Mouse (Mus musculus) heart, embryonic 14.5 days (tissue): ENCODE results near the gene Zbtb5. TPM values are rescaled to one million over a fixed set of nuclear protein-coding genes. Genes with fewer than 3 reads are reported as not detected.

Experiments used
- ATAC-seq: fragments of 200-750 bp; cut with Nextera tagmentation; 2 replicates; pipeline ENCODE4 v1.8.0; 2017; ENCODE audit warnings: low read depth, moderate TSS enrichment; ENCODE audit not compliant: insufficient number of reproducible peaks, insufficient read depth, low FRiP score
- H3K27ac ChIP-seq, 2 experiments: fragments of 200-500 bp in 1 of 2; fragments of 300-500 bp in 1 of 2; sonication (generic) in 1 of 2; replicated peaks in 1 of 2; 2 replicates each; pipeline ENCODE4 v1.5.1; 2012 to 2014; ENCODE audit warnings: low read depth in 2 of 2, low read length in 2 of 2, control low read depth in 1 of 2, mild to moderate bottlenecking in 1 of 2, mixed read lengths in 1 of 2; ENCODE audit not compliant: control insufficient read depth in 1 of 2, insufficient read depth in 1 of 2
- H3K27me3 ChIP-seq: fragments of 300-500 bp; sonication (generic); 2 replicates; pipeline ENCODE4 v1.6.1; 2014; ENCODE audit warnings: mild to moderate bottlenecking, low read length, control low read depth; ENCODE audit not compliant: control insufficient read depth, insufficient read depth
- H3K36me3 ChIP-seq: fragments of 300-500 bp; sonication (generic); 2 replicates; pipeline ENCODE4 v1.6.1; 2014; ENCODE audit warnings: mild to moderate bottlenecking, control low read depth, low read length, mixed read lengths; ENCODE audit not compliant: control insufficient read depth, insufficient read depth
- H3K4me1 ChIP-seq, 2 experiments: fragments of 200-500 bp in 1 of 2; fragments of 300-500 bp in 1 of 2; sonication (generic) in 1 of 2; 2 replicates each; pipeline ENCODE4 v1.6.1; 2012 to 2014; ENCODE audit warnings: low read length in 2 of 2, control low read depth in 1 of 2, mixed read lengths in 1 of 2; ENCODE audit not compliant: control insufficient read depth in 2 of 2, insufficient read depth in 2 of 2
- H3K4me2 ChIP-seq: fragments of 300-500 bp; sonication (generic); 2 replicates; pipeline ENCODE4 v1.6.1; 2014; ENCODE audit warnings: mild to moderate bottlenecking, low read length
- H3K4me3 ChIP-seq, 2 experiments: fragments of 200-500 bp in 1 of 2; fragments of 300-500 bp in 1 of 2; sonication (generic) in 1 of 2; 2 replicates each; pipeline ENCODE4 v1.5.1; 2012 to 2014; ENCODE audit warnings: low read length in 2 of 2, mild to moderate bottlenecking in 2 of 2, control low read depth in 1 of 2, low read depth in 1 of 2, moderate library complexity in 1 of 2; ENCODE audit not compliant: control insufficient read depth in 1 of 2, insufficient read depth in 1 of 2
- H3K9ac ChIP-seq: fragments of 300-500 bp; sonication (generic); 2 replicates; pipeline ENCODE4 v1.6.1; 2014; ENCODE audit warnings: mild to moderate bottlenecking, low read length
- H3K9me3 ChIP-seq: fragments of 300-500 bp; sonication (generic); 2 replicates; pipeline ENCODE4 v1.6.1; 2016; ENCODE audit warnings: low read length, control low read depth; ENCODE audit not compliant: control insufficient read depth
- WGBS: fragments of 180-500 bp; shearing (Covaris S2); extraction: QIAGEN DNeasy Blood & Tissue Kit; methylation state at CpG from one replicate; pipeline ENCODE4 v1.1.7; 2014; 5-methylcytosine and 5-hydroxymethylcytosine counted together
- polyA plus RNA-seq: library from polyadenylated mRNA; unstranded; fragments of >200 nt; fragmentation: Nextera tagmentation; extraction: Ambion mirVana; gene quantifications from 2 replicates; pipeline ENCODE4 v1.2.1, GENCODE M21; 2014

Zbtb5 gene
- polyA plus RNA-seq, 1 experiment from 2014 or later = 17.2 TPM

GRCm38 (mm10) chr4:44967402-44967801 lies 44.8 kb downstream of the Zbtb5 start:
- no peaks in the 10 kb centered on the region for H3K27me3 ChIP-seq
- no peaks in the 10 kb centered on the region for H3K9me3 ChIP-seq
- WGBS = 82% methylated on average over 8 of the region's 8 CpGs
- H3K27ac ChIP-seq = no peak overlapping the region
- no peaks in the 10 kb centered on the region for H3K36me3 ChIP-seq
- ATAC-seq = no peak
- no peak overlapping the region for H3K4me3 ChIP-seq
- H3K4me1 ChIP-seq = no peaks in the 10 kb centered on the region
- no peak overlapping the region for H3K4me2 ChIP-seq
- H3K9ac ChIP-seq = no peak overlapping the region

GRCm38 (mm10) chr4:44965736-44966135 lies 46.5 kb downstream of the Zbtb5 start:
- Histone ChIP-seq H3K9me3 (no peaks in the 10 kb centered on the region), H3K27me3 (no peaks in the 10 kb centered on the region), H3K36me3 (no peaks in the 10 kb centered on the region), H3K4me3 (no peak overlapping the region), H3K27ac (no peak overlapping the region), H3K4me1 (no peaks in the 10 kb centered on the region), H3K9ac (no peak overlapping the region), H3K4me2 (no peak overlapping the region)
- ATAC-seq = no peak
- 75% methylated on average over 3 of the region's 3 CpGs for WGBS

- Histone ChIP-seq H3K9ac (no peak overlapping the region), H3K27ac (no peak overlapping the region), H3K4me3 (no peak overlapping the region), H3K9me3 (no peaks in the 10 kb centered on the region), H3K4me1 (no peaks in the 10 kb centered on the region), H3K27me3 (no peaks in the 10 kb centered on the region), H3K4me2 (no peak overlapping the region), H3K36me3 (no peaks in the 10 kb centered on the region)
- WGBS = 84% methylated on average over 2 of the region's 2 CpGs
- ATAC-seq = no peak
Measured at GRCm38 (mm10) chr4:44965175-44965574, 47.0 kb downstream of the Zbtb5 start.

- Histone ChIP-seq H3K4me3 (no peak overlapping the region), H3K27ac (no peak overlapping the region), H3K27me3 (no peaks in the 10 kb centered on the region), H3K4me1 (no peaks in the 10 kb centered on the region), H3K9ac (no peak overlapping the region), H3K4me2 (no peak overlapping the region), H3K9me3 (no peaks in the 10 kb centered on the region), H3K36me3 (no peaks in the 10 kb centered on the region)
- WGBS = 67% methylated on average over 11 of the region's 11 CpGs
- ATAC-seq = no peak
Measured at GRCm38 (mm10) chr4:44963156-44963555, 49.1 kb downstream of the Zbtb5 start.

- no peak overlapping the region for H3K4me3 ChIP-seq
- H3K27ac ChIP-seq = no peak overlapping the region
- 88% methylated on average over 13 of the region's 13 CpGs for WGBS
- no peaks in the 10 kb centered on the region for H3K27me3 ChIP-seq
- H3K4me1 ChIP-seq = no peaks in the 10 kb centered on the region
- no peaks in the 10 kb centered on the region for H3K9me3 ChIP-seq
- no peak for ATAC-seq
- H3K36me3 ChIP-seq = no peaks in the 10 kb centered on the region
- no peak overlapping the region for H3K9ac ChIP-seq
- no peak overlapping the region for H3K4me2 ChIP-seq
Measured at GRCm38 (mm10) chr4:44959220-44959619, 53.0 kb downstream of the Zbtb5 start.

GRCm38 (mm10) chr4:44958776-44959175 lies 53.4 kb downstream of the Zbtb5 start:
- H3K9me3 ChIP-seq = no peaks in the 10 kb centered on the region
- no peak overlapping the region for H3K4me3 ChIP-seq
- no peaks in the 10 kb centered on the region for H3K27me3 ChIP-seq
- WGBS = 75% methylated on average over 9 of the region's 9 CpGs
- H3K9ac ChIP-seq = no peak overlapping the region
- no peak overlapping the region for H3K27ac ChIP-seq
- H3K36me3 ChIP-seq = no peaks in the 10 kb centered on the region
- no peak for ATAC-seq
- no peaks in the 10 kb centered on the region for H3K4me1 ChIP-seq
- H3K4me2 ChIP-seq = no peak overlapping the region

GRCm38 (mm10) chr4:44953041-44953440 lies 59.2 kb downstream of the Zbtb5 start:
- Histone ChIP-seq H3K27ac (no peak overlapping the region), H3K9me3 (no peaks in the 10 kb centered on the region), H3K4me2 (no peak overlapping the region), H3K9ac (no peak overlapping the region), H3K4me3 (no peak overlapping the region), H3K27me3 (no peaks in the 10 kb centered on the region), H3K4me1 (no peaks in the 10 kb centered on the region), H3K36me3 (no peaks in the 10 kb centered on the region)
- ATAC-seq = no peak
- 73% methylated on average over 9 of the region's 9 CpGs for WGBS

GRCm38 (mm10) chr4:44948314-44948713 lies 63.9 kb downstream of the Zbtb5 start:
- 77% methylated on average over 1 of the region's 1 CpGs for WGBS
- no peaks in the 10 kb centered on the region for H3K36me3 ChIP-seq
- no peaks in the 10 kb centered on the region for H3K4me1 ChIP-seq
- no peak overlapping the region for H3K4me2 ChIP-seq
- no peak overlapping the region for H3K4me3 ChIP-seq
- H3K27ac ChIP-seq = no peak overlapping the region
- no peaks in the 10 kb centered on the region for H3K9me3 ChIP-seq
- no peak overlapping the region for H3K9ac ChIP-seq
- no peak for ATAC-seq
- H3K27me3 ChIP-seq = no peaks in the 10 kb centered on the region
